Mouse (Mus musculus): Measurements from ENCODE around the gene Magi2. TPM values are rescaled to one million over a fixed set of nuclear protein-coding genes. Genes with fewer than 3 reads are reported as not detected.
"Not testable (repeated sequence)": the region's sequence is repeated elsewhere in the genome, so short reads cannot be mapped to it uniquely, and the experiment has no call there.

Gene Magi2
- total RNA-seq, 2 experiments from 2014 or later: 0.51 TPM; not detected in 1

DNA sequence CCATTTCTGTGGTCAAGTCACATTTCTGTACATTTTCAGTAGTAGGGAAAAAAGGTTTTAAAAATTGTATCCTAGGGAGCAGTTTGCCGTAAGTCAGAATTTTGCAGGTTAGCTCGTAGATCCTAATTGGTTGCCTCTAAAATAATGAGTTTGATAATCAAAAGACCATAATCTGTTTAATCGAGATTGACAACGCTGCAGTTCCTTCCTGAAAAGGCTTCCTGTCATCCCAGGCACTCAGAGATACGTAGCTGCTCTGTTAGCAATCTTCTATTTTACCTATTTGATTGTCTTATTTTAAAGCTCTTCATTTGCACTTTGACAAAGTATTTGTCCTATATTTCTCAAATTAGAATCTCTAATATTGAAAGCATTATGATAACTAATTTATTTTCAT lies 1476.5 kb downstream of the Magi2 start:
- no peak for ATAC-seq (replicated peaks; ENCODE audit: low FRiP score, poor library complexity, severe bottlenecking)

DNA sequence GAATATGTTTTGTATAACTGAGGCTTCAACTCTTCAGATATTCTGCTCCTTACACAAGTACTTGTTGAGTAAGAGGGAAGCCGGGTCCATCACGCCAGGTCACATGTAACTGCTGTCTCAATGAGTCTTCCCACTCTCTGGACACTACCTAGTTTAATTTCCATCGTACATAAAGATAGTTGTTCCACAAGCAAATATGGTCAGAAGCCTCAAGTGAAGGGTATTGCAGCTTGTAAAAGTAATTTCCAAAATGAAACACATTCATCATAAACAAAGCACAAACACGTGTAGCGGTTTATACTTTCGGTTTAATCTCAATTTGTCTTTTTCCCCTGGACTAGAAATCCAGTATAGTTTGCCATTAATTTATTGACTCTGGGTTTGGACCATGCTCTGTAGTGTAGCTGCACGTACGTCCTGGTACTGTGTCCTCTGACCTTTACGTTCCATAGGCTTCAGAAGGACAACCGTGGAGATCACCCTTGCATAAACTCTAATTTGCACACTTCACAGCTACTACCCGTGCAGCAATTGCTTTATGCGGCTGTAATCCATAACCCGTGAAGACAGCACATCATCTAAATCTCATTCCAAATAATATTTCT lies 1477.2 kb downstream of the Magi2 start:
- no peak for ATAC-seq (replicated peaks; ENCODE audit: low FRiP score, poor library complexity, severe bottlenecking)

DNA sequence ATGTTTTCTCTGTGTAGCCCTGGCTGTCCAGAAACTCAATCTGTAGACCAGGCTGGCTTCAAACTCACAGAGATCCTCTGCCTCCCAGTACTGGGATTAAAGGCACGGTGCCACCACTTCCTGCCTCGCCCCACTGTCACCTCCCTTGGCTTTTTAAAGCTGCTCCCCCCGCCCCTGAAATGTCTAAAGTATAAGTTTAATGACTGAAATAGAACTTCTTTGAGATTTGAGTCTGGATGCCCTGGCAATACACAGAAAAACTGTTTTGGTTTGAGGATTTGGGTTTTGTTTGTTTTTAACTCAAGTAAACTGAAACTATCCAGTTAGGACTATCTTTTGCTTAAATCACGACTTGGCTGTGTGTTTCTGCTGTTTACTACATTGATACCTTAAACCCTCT lies 1478.0 kb downstream of the Magi2 start:
- no peak for ATAC-seq (replicated peaks; ENCODE audit: low FRiP score, poor library complexity, severe bottlenecking)

DNA sequence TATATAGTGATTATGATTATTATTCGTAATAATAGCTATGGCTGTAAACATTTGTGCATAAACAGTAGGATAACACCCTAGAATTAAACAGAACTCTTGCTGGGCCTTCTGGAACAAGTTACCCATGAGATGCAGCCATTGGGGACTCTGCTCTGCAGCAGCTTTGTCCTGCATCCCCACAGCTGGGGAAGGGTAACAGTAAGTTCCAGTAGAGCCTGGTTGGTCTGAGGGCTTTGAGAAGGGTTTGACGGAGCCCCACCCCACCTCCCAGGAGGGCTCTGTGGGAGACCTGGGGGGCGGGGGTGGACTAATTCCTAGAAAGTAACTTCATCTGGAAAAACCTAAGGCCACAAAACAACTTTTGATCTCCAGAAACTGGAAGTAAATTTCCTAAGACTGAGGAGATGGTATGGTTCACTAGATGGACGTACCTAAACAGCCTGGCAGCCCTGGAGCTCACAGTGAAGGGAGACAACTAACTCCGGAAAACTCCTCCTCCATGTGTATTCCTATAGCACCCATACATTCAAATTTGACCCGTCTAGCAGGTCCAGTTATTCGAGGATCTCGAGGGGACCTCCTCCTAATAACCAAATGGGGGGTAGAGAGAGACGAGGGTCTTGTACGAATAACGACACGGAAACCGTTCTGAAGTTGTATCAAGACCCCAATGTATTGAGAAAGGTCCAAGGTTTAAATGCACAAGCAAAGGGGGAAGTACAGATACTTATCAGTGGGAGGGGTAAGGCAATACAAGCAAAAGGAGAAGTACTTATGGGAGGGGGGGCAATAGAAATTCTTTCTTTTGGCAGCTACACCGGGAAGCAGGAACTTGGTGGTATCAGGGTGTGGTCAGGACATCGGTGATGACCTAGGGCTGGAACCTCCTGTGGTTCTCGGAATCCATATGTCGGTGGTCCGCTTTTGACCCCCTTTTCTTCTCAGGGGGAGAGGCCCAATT lies 1479.8 kb downstream of the Magi2 start:
- not testable (repeated sequence) for ATAC-seq (replicated peaks; ENCODE audit: low FRiP score, poor library complexity, severe bottlenecking)

DNA sequence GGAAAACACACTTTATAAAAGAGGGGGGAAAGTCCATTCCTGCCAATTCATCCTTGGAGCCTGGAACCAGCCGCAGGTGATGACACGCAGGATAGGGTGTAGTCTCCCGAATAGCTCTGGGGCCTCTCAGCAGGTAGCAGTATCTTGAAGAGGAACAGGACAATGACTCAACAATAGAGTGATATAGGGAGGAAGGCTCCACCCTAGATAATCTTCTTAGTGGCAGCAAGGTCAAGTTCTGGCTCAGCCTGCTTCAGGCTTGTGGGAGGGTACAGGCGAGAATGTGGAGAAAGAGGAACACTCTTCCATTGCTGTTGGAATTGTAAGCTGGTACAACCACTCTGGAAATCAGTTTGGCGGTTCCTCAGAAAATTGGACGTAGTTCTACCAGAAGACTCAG lies 1484.0 kb downstream of the Magi2 start:
- ATAC-seq (replicated peaks; ENCODE audit: low FRiP score, poor library complexity, severe bottlenecking): not testable (repeated sequence)

DNA sequence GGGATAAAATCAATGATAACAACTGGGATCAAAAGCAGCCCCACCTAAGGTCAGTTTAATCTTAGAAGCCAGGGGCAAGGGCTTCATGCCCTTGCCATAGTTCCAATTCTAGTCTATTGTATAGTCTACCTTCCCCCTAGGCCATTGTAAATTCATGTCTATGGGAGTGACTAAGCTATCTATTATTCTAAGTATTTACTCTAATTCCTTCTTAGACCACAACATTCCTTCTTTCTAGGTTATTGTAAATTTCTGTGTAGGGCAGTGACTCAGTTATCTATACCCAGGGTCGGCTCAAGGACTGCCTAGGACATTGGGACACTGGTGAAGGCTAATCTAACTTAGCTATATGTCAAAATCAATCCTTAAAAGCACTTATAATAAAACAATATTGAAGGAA lies 1487.8 kb downstream of the Magi2 start:
- not testable (repeated sequence) for ATAC-seq (replicated peaks; ENCODE audit: low FRiP score, poor library complexity, severe bottlenecking)

DNA sequence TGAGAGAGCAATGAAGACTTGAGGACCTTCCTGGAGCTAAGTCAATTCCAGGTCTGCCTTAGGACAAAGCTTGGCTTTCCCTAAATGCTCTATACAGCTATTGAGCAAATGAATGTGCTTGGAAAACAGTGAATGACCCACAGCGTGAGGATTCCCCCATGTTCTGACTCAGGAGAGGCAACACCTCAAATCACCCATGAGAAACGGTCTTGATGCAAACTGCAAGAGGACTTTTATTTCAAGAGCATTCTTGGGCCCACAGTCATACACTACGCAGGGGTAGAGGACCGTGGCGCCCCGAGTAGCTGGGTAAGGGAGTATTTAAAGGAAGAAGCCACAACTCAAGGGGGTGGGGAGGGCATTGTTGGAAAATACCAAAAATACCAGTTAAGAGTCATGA lies 1489.1 kb downstream of the Magi2 start:
- not testable (repeated sequence) for ATAC-seq (replicated peaks; ENCODE audit: low FRiP score, poor library complexity, severe bottlenecking)

DNA sequence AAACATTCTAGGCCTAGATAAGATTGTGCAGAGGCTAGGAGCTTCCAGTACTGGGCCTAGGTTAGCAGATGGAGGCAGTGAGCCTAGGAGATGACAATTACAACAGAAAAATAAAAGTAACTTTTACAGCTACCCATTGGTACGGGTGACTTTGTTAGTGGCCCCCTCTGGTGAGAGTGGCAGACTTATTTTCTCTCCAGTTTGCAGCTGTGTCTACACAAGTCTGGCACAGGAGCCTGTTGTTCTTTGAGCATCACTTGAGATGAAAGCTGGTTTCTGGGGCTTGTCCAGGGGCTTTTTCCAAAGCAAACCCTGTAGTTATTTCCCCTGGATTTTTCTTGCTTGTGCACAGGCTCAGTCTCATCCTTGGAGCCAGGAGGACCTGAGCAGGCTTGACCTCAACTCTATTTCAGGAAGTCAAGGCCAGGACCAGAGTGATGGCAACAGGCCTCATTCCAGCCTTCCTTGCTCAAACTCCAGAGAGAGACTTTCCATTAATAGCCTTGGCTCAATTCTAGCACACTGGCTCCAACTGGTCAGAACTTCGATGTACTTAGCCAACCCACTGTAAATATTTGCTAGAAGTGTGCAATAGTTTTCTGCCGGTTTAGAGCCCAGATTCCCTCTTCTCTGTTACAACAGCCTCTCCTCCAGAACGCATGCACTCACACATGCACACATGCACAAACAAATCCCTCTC lies 1493.5 kb downstream of the Magi2 start:
- ATAC-seq (replicated peaks; ENCODE audit: low FRiP score, poor library complexity, severe bottlenecking): no peak

DNA sequence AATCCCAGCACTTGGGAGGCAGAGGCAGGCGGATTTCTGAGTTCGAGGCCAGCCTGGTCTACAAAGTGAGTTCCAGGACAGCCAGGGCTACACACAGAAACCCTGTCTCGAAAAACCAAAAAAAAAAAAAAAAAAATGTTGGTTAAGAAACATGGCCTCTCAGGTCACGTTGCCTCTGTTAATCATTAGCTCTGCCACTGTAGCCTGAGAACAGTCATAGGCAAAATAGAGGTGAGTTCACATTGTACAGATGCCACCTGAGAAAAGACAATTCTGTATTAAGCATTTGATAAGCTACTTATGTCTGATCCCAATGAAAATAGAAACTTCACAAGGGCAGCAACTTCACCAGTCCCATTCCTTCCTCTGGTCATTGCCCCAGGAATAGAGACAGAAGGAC lies 1496.4 kb downstream of the Magi2 start:
- ATAC-seq (replicated peaks; ENCODE audit: low FRiP score, poor library complexity, severe bottlenecking): not testable (repeated sequence)

DNA sequence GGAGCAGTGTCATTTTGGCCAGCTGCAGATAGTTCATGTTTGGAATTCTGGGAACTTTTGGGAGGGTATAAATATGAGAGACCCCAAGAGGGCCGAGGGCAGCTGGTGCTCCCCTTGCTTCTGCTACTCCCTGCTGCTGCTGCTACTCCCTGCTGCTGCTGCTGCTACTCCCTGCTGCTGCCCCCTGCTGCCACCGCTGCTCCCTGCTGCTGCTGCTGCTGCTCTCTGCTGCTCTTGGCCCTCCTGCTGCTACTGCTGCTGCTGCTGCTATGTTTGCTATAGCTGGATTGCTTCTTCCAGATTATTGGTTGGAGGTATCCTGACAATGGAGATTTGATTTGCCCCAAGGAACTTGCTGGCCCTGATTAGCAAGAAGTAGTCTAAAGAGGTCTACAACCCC lies 1512.0 kb downstream of the Magi2 start:
- no peak for ATAC-seq (replicated peaks; ENCODE audit: low FRiP score, poor library complexity, severe bottlenecking)

DNA sequence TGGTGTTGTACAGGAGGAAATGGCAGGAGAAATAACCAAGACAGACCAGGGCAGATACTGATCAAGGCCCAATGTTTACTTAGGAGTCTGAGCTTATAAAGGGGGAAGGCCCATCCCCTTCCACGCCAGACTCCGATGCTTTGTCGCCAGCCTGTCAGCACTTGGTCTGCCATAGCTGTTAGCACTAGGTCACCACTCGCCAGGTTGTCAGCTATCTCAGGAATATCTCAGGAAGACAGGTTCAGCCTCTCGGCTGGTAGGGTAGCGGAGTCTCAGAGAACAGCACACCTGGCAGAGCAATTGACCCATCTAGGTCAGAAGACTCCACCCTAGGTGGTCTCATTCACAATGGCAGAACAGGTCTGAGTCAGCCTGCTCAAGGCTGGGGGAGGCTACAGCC lies 1514.4 kb downstream of the Magi2 start:
- no peak for ATAC-seq (replicated peaks; ENCODE audit: low FRiP score, poor library complexity, severe bottlenecking)

DNA sequence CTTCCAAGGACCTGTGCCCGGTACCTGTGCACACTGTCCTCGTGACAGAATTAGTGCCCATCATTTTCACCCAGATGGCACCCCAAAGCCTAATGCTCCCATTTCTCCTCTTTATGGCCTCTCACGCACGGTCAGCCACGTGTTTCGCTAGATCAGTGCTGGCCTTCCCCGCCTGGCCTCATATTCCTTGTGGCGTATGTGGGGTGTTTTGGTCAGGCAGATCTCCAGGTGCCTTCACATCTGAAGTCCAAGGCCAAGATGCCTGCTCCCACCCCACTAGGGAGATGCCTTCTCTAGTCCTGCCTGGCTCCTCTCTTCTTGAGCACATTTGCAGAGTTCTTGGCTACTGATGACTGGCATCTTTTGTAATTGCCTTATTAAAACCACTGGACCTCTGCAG lies 1515.1 kb downstream of the Magi2 start:
- ATAC-seq (replicated peaks; ENCODE audit: low FRiP score, poor library complexity, severe bottlenecking): no peak

DNA sequence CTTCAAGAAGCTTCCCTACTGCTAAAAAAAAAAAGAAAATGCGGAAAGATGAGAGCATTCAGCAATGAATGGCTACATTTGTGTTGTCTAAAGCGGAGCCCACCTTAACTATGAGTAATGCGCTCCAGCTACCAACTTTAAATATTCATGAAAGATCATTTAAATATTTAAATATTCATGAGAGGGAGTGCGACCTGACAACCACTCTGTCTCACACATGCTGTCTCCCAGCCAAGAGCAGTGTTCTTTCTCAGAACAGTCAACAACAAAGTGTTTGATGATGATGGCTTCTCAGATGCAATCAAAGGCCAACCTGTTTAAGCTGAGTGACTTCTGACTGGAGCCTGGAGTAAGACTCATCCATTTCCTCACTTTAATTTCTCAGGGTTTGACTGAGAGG lies 1521.3 kb downstream of the Magi2 start:
- no peak for ATAC-seq (replicated peaks; ENCODE audit: low FRiP score, poor library complexity, severe bottlenecking)

DNA sequence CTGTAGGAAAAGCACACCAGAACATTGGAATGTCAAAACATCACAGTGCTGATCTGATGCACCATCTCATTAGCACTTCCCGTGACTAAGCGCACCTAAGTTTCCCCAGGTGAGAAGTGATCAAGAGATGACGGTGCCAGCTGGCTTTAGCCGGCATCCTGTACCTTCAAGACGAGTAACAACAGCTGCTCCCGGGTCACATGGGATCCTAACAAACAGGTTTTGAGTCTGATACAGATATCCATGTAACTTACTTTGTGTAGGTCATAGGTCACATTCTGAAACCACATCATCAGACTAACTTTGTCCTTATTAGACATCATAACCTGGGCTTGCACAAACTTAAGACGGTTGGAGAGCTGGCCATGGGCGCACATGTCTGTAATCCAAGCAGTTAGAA lies 1522.0 kb downstream of the Magi2 start:
- no peak for ATAC-seq (replicated peaks; ENCODE audit: low FRiP score, poor library complexity, severe bottlenecking)

DNA sequence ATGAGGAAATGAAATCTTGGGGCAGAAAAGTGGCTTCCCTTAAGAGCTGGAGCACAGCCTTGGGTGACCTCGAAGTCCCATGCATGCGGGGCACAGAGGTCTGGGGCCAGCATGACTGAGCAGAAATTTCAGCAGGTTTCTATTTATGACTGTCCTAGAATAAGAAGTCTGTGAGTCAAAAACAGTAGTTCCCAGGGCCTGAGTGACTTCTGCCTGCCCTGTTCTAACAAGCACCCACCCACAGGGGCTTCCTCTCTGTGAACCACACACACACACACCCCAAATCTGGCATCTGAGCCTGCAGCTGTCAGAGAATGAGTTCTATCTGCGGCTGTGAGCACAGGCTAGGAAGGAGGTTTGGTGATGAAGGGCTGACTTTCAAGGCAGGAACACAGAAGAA lies 1522.7 kb downstream of the Magi2 start:
- ATAC-seq (replicated peaks; ENCODE audit: low FRiP score, poor library complexity, severe bottlenecking): no peak

DNA sequence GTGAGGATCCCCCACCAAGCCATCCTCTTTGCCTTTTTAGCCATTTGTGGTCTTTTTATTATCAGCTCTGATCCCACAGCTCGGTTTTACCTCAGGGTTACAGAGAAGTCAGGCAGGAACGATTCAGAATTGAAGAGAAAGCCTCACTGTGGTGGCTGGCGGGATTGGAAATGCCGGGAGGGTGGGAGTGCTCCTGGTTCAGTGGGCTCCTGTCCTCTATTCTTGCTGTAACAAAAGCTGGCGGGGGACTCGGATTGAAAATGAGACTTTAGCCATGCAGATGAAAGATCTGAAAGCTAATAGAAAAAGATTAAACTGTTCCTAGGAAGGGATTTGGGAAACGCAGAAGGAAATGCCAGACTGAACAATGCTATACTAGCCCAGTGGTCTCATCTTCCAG lies 1524.2 kb downstream of the Magi2 start:
- no peak for ATAC-seq (replicated peaks; ENCODE audit: low FRiP score, poor library complexity, severe bottlenecking)

DNA sequence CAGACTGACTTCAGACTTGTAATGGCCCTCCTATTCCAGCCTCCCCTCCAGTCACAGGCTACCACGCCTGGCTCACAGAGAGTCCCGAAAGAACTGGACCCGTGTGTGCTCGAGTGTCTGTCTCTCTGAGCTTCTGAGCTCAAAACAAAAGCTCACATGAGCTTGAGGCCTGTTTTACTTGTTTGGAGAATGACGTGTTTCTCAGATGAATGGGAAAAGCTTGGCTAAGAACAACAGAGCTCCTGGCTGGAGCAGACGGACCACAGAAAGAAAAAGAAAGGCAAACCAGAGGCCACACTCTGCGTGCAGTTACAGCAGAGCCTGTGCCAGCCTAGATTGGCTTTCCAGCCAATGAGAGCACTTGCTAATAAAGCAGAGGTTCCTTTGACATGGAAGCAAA lies 1524.9 kb downstream of the Magi2 start:
- no peak for ATAC-seq (replicated peaks; ENCODE audit: low FRiP score, poor library complexity, severe bottlenecking)

DNA sequence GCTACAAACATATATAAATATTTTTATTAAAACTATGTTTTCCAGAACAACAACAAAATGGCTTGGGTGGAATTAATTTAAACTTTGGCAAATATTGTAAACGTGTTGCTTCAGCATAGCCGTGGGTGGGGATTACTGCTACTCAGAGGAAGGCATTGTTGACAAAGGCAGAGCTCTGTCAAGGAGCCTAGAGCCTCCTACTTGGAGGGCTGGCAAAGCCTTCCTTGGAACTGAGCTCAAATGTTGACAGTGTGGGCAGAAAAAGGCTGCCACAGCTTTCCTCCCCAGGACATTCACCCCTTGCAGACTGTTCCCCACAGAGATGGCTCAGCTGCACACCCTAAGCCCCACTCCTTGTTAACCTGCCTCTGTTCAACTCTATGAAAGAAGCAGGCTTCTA lies 1526.3 kb downstream of the Magi2 start:
- no peak for ATAC-seq (replicated peaks; ENCODE audit: low FRiP score, poor library complexity, severe bottlenecking)

DNA sequence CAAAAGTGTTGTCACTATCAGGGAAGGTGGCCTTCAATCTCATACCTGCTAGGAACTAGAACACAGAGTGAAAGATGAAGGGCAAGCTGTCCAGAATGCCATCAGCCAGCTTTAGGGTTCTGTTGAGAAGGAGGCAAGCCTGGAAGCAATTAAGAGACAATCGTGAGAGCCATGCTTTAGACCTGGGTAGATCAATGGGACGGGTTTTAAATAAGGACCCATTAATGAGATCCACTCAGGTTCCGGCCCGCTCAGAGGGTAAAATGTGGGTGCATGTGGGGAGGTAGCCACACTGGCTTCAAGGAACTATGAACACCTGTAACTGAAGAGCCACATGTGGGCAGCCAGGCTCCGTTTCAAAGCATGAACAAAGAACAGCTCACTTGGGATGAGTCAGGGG lies 1527.1 kb downstream of the Magi2 start:
- ATAC-seq (replicated peaks; ENCODE audit: low FRiP score, poor library complexity, severe bottlenecking): no peak

Data from erythroblast, adult 5-6 weeks (primary cell).